Comparison of ENCODE assay signal across 26 mouse cellular contexts in the genomic region with DNA sequence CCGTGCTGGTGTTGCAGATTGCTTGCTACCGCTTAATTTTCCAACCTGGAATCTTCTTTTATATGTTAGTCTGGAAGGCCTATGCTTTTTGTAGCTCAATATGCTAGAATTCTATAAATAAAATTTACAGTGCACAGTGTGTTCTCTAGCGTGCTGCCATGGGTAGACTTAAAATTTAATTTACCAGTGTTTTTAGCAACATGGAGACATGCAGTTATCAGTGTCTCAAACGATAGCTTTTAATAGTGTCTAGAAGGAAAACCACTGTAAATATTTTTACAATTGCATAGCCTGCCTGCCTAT.
DNase-seq lines count a peak whose midpoint lies in the region; ATAC-seq and TF ChIP-seq lines count a peak whose summit lies in the region.
"Had no signal": no experiment of that assay in that cellular context is flagged by ENCODE, and none has a peak within 500 bp of the region (broad histone marks: within the 10 kb centered on the region; RNA-seq: fewer than 3 reads in every experiment).

No protein-coding gene starts in this region.

- H3K4me2 ChIP-seq in midbrain, embryonic 11.5 days, result no peak overlapping the region
- H3K4me2 ChIP-seq in midbrain, embryonic 14.5 days (ENCODE audit: low read length), result no peak overlapping the region
- H3K4me2 ChIP-seq: embryonic facial prominence, embryonic 13.5 days; heart, embryonic 12.5 days; heart, embryonic 15.5 days; hindbrain, embryonic 12.5 days; hindbrain, embryonic 15.5 days had no signal

- no peaks in the 10 kb centered on the region; the same call in 1 of the 2 replicates for H3K4me1 ChIP-seq in midbrain, embryonic 11.5 days (ENCODE audit: control insufficient read depth, insufficient read depth, low read length)
- H3K4me1 ChIP-seq in midbrain, embryonic 14.5 days (ENCODE audit: control insufficient read depth, insufficient read depth, low read length), result no peaks in the 10 kb centered on the region
- H3K4me1 ChIP-seq: hindbrain, embryonic 15.5 days had no signal

- no peak overlapping the region for H3K9ac ChIP-seq in midbrain, embryonic 11.5 days (ENCODE audit: low read length)
- no peak overlapping the region for H3K9ac ChIP-seq in midbrain, embryonic 14.5 days (replicated peaks; ENCODE audit: low read length)
- H3K9ac ChIP-seq: embryonic facial prominence, embryonic 13.5 days; heart, embryonic 12.5 days; heart, embryonic 15.5 days; hindbrain, embryonic 12.5 days; hindbrain, embryonic 15.5 days had no signal

- H3K36me3 ChIP-seq in midbrain, embryonic 11.5 days (ENCODE audit: control insufficient read depth, insufficient read depth, low read length), result no peaks in the 10 kb centered on the region
- H3K36me3 ChIP-seq in midbrain, embryonic 14.5 days (ENCODE audit: control insufficient read depth, insufficient read depth, low read length), result no peaks in the 10 kb centered on the region
- H3K36me3 ChIP-seq: embryonic facial prominence, embryonic 10.5 days; forebrain, embryonic 10.5 days; G1E; hindbrain, embryonic 12.5 days; hindbrain, embryonic 15.5 days had no signal

- no peak for TF ChIP-seq CTCF in layer of hippocampus, adult 2 months (conservative IDR thresholded peaks at IDR 0.05)

- no peaks in the 10 kb centered on the region for H3K27me3 ChIP-seq in midbrain, embryonic 11.5 days (ENCODE audit: control insufficient read depth, insufficient read depth, low read length)
- no peaks in the 10 kb centered on the region for H3K27me3 ChIP-seq in midbrain, embryonic 14.5 days (ENCODE audit: control insufficient read depth, insufficient read depth, low read length)
- H3K27me3 ChIP-seq: embryonic facial prominence, embryonic 13.5 days; heart, embryonic 12.5 days; heart, embryonic 15.5 days; hindbrain, embryonic 12.5 days; hindbrain, embryonic 15.5 days; Patski had no signal

- peak overlapping the region; percentile 78 for H3K27ac ChIP-seq in layer of hippocampus, adult 2 months
- no peak overlapping the region for H3K27ac ChIP-seq in midbrain, embryonic 11.5 days (ENCODE audit: low read depth, low read length)
- no peak overlapping the region for H3K27ac ChIP-seq in midbrain, embryonic 14.5 days (replicated peaks; ENCODE audit: low read depth, low read length)
- H3K27ac ChIP-seq: embryonic facial prominence, embryonic 10.5 days; embryonic facial prominence, embryonic 13.5 days; forebrain, embryonic 10.5 days; heart, embryonic 15.5 days; hindbrain, embryonic 12.5 days; hindbrain, embryonic 15.5 days had no signal

- no peak overlapping the region for H3K4me3 ChIP-seq in layer of hippocampus, adult 2 months
- H3K4me3 ChIP-seq in midbrain, embryonic 11.5 days (ENCODE audit: low read depth, low read length), result no peak overlapping the region
- H3K4me3 ChIP-seq in midbrain, embryonic 14.5 days (replicated peaks; ENCODE audit: low read depth, low read length), result no peak overlapping the region
- H3K4me3 ChIP-seq: embryonic facial prominence, embryonic 10.5 days; embryonic facial prominence, embryonic 13.5 days; forebrain, embryonic 10.5 days; heart, embryonic 12.5 days; heart, embryonic 15.5 days; hindbrain, embryonic 12.5 days; hindbrain, embryonic 15.5 days had no signal

- DNase-seq in layer of hippocampus, adult 2 months (ENCODE audit: low spot score in 2 of 2), result no peak
- DNase-seq in layer of hippocampus, postnatal 25 days (ENCODE audit: extremely low spot score in 1 of 2, low spot score in 1 of 2), result no peak
- peak; percentile 21 for DNase-seq in midbrain, embryonic 11.5 days (ENCODE audit: low spot score, missing footprints)
- DNase-seq in midbrain, embryonic 14.5 days, result no peak
- peak; percentile 60 for DNase-seq in brain, adult 2 months (ENCODE audit: low read depth, low spot score)
- DNase-seq in urinary bladder, adult 2 months (ENCODE audit: low spot score), result no peak
- DNase-seq: adrenal gland, postnatal 10 days; adrenal gland, postnatal 36 days; cerebellum, adult 11 months; cerebellum, adult 2 months; cerebellum, adult 9-11 months; cerebellum, postnatal 25 days; embryo, embryonic 11 days; gastrocnemius, postnatal 25 days had no signal

- ATAC-seq in midbrain, embryonic 11.5 days (ENCODE audit: low FRiP score), result no peak
- no peak for ATAC-seq in midbrain, embryonic 14.5 days (ENCODE audit: low FRiP score, low TSS enrichment)
- ATAC-seq in erythroblast, adult 5-6 weeks (replicated peaks; ENCODE audit: low FRiP score, poor library complexity, severe bottlenecking), result no peak
- ATAC-seq: CD4-positive, CD25-positive, alpha-beta regulatory T cell, adult 4 months; forebrain, embryonic 14.5 days had no signal

- H3K9me3 ChIP-seq in midbrain, embryonic 11.5 days (ENCODE audit: control insufficient read depth, low read length), result no peaks in the 10 kb centered on the region
- no peaks in the 10 kb centered on the region for H3K9me3 ChIP-seq in midbrain, embryonic 14.5 days (ENCODE audit: control insufficient read depth, low read length)
- H3K9me3 ChIP-seq: embryonic facial prominence, embryonic 10.5 days; embryonic facial prominence, embryonic 13.5 days; forebrain, embryonic 10.5 days; heart, embryonic 12.5 days; heart, embryonic 15.5 days; hindbrain, embryonic 15.5 days had no signal

- 90% methylated on average over 4 of the region's 4 CpGs for WGBS in midbrain, embryonic 11.5 days
- WGBS in midbrain, embryonic 14.5 days, result 96% methylated on average over 4 of the region's 4 CpGs

Comparison
In these comparisons a context has a peak if more than half of its experiments do, and no peak if none do; other contexts are left out.
1. DNase-seq: peak in midbrain, embryonic 11.5 days (single experiment) and brain, adult 2 months (single experiment); none in layer of hippocampus, adult 2 months (0 of 2), layer of hippocampus, postnatal 25 days (0 of 2), midbrain, embryonic 14.5 days (single experiment) and urinary bladder, adult 2 months (single experiment).